Mouse (Mus musculus): ENCODE measurements around the gene Rnf212b.

GRCm38 (mm10) chr14:54808718-54809667 is 4.9 kb upstream of the Rnf212b start:
- TF ChIP-seq CTCF (IDR thresholded peaks at IDR 0.05; ENCODE audit: low read depth): no peak
- TF ChIP-seq EP300 (IDR thresholded peaks at IDR 0.05; ENCODE audit: low read depth): no peak
